Mouse (Mus musculus) stomach, embryonic 14.5 days (tissue): ENCODE results near the gene Cfhr2. TPM values are rescaled to one million over a fixed set of nuclear protein-coding genes. Genes with fewer than 3 reads are reported as not detected.
"Not testable (repeated sequence)": the region's sequence is repeated elsewhere in the genome, so short reads cannot be mapped to it uniquely, and the experiment has no call there.

Source experiments
- ATAC-seq: fragments of 200-750 bp; cut with Nextera tagmentation; 2 replicates; pipeline ENCODE4 v1.8.0; 2017; ENCODE audit warnings: low read depth, moderate TSS enrichment; ENCODE audit not compliant: insufficient number of reproducible peaks, insufficient read depth, low FRiP score
- H3K27ac ChIP-seq: fragments of 300-500 bp; sonication (generic); 2 replicates; pipeline ENCODE4 v1.5.1; 2014; ENCODE audit warnings: mild to moderate bottlenecking, low read length, moderate library complexity, mixed read lengths
- H3K27me3 ChIP-seq: fragments of 300-500 bp; sonication (generic); 2 replicates; pipeline ENCODE4 v1.6.1; 2014; ENCODE audit warnings: low read length, control low read depth, mixed read lengths; ENCODE audit not compliant: control insufficient read depth, insufficient read depth
- H3K36me3 ChIP-seq: fragments of 300-500 bp; sonication (generic); 2 replicates; pipeline ENCODE4 v1.6.1; 2014; ENCODE audit warnings: mild to moderate bottlenecking, control low read depth, low read length, moderate library complexity, mixed read lengths; ENCODE audit not compliant: control insufficient read depth, insufficient read depth
- H3K4me1 ChIP-seq: fragments of 300-500 bp; sonication (generic); 2 replicates; pipeline ENCODE4 v1.6.1; 2014; ENCODE audit warnings: low read length, control low read depth, mixed read lengths; ENCODE audit not compliant: control insufficient read depth, insufficient read depth
- H3K4me2 ChIP-seq: fragments of 300-500 bp; sonication (generic); replicated peaks from 2 replicates; pipeline ENCODE4 v1.6.1; 2014; ENCODE audit warnings: low read depth, low read length, control low read depth
- H3K4me3 ChIP-seq: fragments of 300-500 bp; sonication (generic); 2 replicates; pipeline ENCODE4 v1.5.1; 2014; ENCODE audit warnings: low read depth, low read length, control low read depth
- H3K9ac ChIP-seq: fragments of 300-500 bp; sonication (generic); replicated peaks from 2 replicates; pipeline ENCODE4 v1.6.1; 2014; ENCODE audit warnings: low read depth, mild to moderate bottlenecking, control low read depth, low read length, moderate library complexity, mixed read lengths
- H3K9me3 ChIP-seq: fragments of 300-500 bp; sonication (generic); 2 replicates; pipeline ENCODE4 v1.6.1; 2016; ENCODE audit warnings: low read depth, low read length, control low read depth; ENCODE audit not compliant: control insufficient read depth
- WGBS: fragments of 180-500 bp; shearing (Covaris S2); extraction: QIAGEN DNeasy Blood & Tissue Kit; methylation state at CpG from one replicate; pipeline ENCODE4 v1.1.7; 2014; 5-methylcytosine and 5-hydroxymethylcytosine counted together
- polyA plus RNA-seq: library from polyadenylated mRNA; unstranded; fragments of >200 nt; fragmentation: Nextera tagmentation; extraction: Ambion mirVana; gene quantifications from 2 replicates; pipeline ENCODE4 v1.2.1, GENCODE M21; 2014

Cfhr2 gene
- polyA plus RNA-seq: not detected in 2 replicates

DNA sequence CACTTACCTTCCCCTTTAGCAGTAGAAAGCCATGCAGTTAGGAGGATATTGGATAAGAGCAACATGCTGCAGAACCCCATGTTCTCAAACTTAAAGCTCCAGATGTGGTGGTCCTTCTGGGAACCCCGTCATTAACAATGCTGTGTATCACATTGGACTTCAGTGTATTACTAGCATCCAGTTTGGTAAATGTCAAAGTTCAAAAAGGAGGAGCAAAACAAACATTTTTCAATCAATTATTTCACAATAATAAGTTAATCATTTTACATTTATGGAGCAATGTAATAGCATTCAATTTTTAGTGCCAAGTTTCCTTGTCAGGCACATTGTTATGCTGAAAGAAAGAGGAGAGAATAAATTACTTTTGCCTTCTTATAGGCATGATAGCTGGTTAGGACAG, at the start of gene Cfhr2:
Cfhr2 (minus strand) TSS at position 155 of the 400 bp plus-strand sequence.
- H3K4me1 ChIP-seq: no peaks in the 10 kb centered on the region
- H3K4me2 ChIP-seq: no peak within 1 kb of the TSS
- ATAC-seq: no peak
- H3K27me3 ChIP-seq: no peaks in the 10 kb centered on the region
- WGBS: 68% methylated on average over 1 of the region's 1 CpGs
- H3K4me3 ChIP-seq: no peak within 1 kb of the TSS
- no peak within 1 kb of the TSS for H3K27ac ChIP-seq
- no peak within 1 kb of the TSS for H3K9ac ChIP-seq
- no peaks in the 10 kb centered on the region for H3K9me3 ChIP-seq
- H3K36me3 ChIP-seq: no peaks in the 10 kb centered on the region

DNA sequence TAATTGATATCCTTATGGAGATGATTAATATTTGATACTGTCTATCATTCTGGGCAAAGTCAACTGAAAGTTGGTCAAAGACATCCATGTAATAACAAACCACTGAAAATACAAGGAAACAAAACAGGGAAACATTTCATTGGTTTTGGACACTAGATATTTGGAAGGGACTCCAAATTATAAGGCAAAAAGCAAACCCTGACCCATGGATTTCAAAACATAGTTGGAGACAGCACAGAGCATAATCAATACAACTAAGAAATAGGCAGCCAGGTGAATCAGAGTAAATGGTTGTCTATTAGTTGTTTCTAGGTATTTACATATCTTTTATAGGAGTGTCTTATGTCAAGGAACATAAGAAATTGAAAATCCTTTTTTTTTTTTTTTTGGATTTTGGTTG, 5.2 kb upstream of the Cfhr2 start:
- H3K27ac ChIP-seq: no peak overlapping the region
- H3K4me3 ChIP-seq: no peak overlapping the region
- no peak for ATAC-seq
- no peak overlapping the region for H3K9ac ChIP-seq
- H3K4me1 ChIP-seq: no peaks in the 10 kb centered on the region
- H3K4me2 ChIP-seq: no peak overlapping the region
- H3K9me3 ChIP-seq: no peaks in the 10 kb centered on the region
- H3K27me3 ChIP-seq: no peaks in the 10 kb centered on the region
- no peaks in the 10 kb centered on the region for H3K36me3 ChIP-seq

DNA sequence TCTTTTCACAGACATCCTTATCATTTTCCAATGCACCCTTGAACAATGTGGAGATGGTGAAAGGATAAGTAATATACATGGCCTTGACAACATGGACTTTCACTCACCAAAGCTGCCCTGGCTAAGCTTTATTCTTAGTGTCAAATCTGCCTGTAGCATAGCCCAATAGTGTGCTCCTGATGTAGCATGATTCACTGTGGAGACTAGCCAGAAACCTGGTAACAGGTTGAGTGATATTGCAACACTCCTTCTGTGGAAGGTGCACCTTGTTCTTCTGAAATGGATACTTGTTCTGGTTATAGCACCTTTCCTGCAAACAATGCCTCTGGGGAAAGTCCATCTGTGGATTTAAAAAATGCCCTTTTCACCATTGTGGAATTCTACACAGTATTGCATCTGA, 1.7 kb upstream of the Cfhr2 start:
- H3K4me3 ChIP-seq: no peak overlapping the region
- no peaks in the 10 kb centered on the region for H3K9me3 ChIP-seq
- H3K27me3 ChIP-seq: no peaks in the 10 kb centered on the region
- ATAC-seq: no peak
- H3K9ac ChIP-seq: no peak overlapping the region
- no peak overlapping the region for H3K27ac ChIP-seq
- no peak overlapping the region for H3K4me2 ChIP-seq
- H3K4me1 ChIP-seq: no peaks in the 10 kb centered on the region
- H3K36me3 ChIP-seq: no peaks in the 10 kb centered on the region

DNA sequence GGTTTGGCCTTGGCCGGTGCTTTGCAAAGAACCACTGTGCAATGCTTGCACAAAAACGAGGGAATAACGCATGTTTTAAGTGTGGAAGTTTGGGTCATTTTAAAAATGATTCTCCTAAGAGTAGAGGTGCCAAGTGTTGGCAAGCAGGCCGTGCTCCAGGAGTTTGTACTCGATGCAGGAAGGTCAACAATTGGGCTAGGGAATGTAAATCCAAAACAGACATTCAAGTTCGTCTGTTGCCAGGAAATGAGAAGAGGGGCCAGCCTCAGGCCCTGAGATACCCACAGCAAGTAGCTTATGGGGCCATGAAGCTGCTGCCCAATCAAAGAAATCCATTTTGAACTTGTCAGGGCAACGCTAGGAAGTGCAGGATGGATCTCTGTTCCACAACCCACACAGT, 18.8 kb downstream of the Cfhr2 start:
- no peak overlapping the region for H3K4me2 ChIP-seq
- ATAC-seq: no peak

DNA sequence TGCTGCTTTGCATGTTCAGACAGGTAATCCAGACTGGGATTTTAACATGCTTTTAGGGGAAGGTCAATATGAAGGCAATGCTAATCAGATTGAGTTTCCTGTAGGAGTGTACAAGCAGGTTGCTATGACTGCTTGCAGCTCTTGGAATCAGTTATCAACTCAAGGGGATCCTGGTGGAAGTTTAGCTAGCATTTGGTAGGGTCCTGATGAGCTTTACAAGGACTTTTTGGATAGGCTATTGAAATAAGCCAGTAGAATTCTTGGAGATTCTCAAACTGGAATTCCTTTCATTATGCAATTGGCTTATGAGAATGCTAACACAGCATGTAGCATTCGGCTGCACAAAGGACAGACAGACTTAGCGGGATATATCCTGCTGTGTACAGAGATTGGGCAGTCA, 19.2 kb downstream of the Cfhr2 start:
- Histone ChIP-seq H3K9me3 (no peaks in the 10 kb centered on the region), H3K4me1 (no peaks in the 10 kb centered on the region), H3K27me3 (no peaks in the 10 kb centered on the region), H3K27ac (no peak overlapping the region), H3K4me2 (no peak overlapping the region), H3K9ac (no peak overlapping the region), H3K4me3 (no peak overlapping the region), H3K36me3 (no peaks in the 10 kb centered on the region)
- ATAC-seq: no peak
- 92% methylated on average over 2 of the region's 2 CpGs for WGBS

More for the DNA sequence above, 18.8 kb downstream of the Cfhr2 start:
- no peaks in the 10 kb centered on the region for H3K4me1 ChIP-seq
- no peaks in the 10 kb centered on the region for H3K9me3 ChIP-seq
- no peak overlapping the region for H3K27ac ChIP-seq
- 79% methylated on average over 7 of the region's 7 CpGs for WGBS
- H3K27me3 ChIP-seq: no peaks in the 10 kb centered on the region
- no peak overlapping the region for H3K4me3 ChIP-seq
- H3K36me3 ChIP-seq: no peaks in the 10 kb centered on the region
- no peak overlapping the region for H3K9ac ChIP-seq

DNA sequence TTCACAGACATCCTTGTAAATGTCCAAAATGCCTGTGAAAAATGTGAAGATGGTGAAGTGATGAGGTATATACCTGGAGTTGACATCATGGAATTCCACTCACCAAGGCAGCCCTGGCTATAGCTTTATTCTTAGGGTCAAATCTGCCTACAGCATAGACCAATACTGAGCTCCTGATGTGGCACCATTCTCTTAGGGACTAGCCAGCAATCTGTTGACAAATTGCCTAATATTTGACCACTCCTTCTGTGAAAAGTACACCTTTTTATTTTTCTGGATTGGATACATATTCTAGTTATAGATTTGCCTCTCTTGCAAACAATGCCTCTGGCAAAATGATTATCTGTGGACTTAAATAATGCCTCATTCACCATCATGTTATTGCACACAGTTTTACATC, 49.9 kb downstream of the Cfhr2 start:
- ATAC-seq: no peak
- Histone ChIP-seq H3K36me3 (no peaks in the 10 kb centered on the region), H3K9ac (no peak overlapping the region), H3K9me3 (no peaks in the 10 kb centered on the region), H3K4me3 (no peak overlapping the region), H3K27ac (no peak overlapping the region), H3K4me1 (no peaks in the 10 kb centered on the region), H3K4me2 (no peak overlapping the region), H3K27me3 (no peaks in the 10 kb centered on the region)

DNA sequence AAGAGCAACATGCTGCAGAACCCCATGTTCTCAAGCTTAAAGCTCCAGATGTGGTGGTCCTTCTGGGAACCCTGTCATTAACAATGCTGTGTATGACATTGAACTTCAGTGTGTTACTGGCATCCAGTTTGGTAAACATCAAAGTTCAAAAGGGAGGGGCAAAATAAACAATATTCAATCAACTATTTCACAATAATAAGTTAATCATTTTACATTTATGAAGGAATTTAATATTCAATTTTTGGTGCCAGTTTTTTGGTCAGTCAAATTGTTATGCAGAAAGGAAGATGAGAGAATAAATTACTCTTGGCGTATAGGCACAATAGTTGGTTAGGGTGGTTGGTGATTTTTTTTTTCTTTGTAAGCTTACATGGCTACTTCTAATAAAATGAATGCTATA, 77.4 kb downstream of the Cfhr2 start, which contains the start of gene Gm4788:
Gm4788 (minus strand) TSS at position 101 of the 400 bp plus-strand sequence.
- Histone ChIP-seq H3K4me2 (no peak within 1 kb of the TSS), H3K4me1 (no peaks in the 10 kb centered on the region), H3K36me3 (no peaks in the 10 kb centered on the region), H3K4me3 (no peak within 1 kb of the TSS), H3K9me3 (no peaks in the 10 kb centered on the region), H3K27ac (no peak within 1 kb of the TSS), H3K27me3 (no peaks in the 10 kb centered on the region), H3K9ac (no peak within 1 kb of the TSS)
- WGBS: 97% methylated on average over 1 of the region's 1 CpGs
- no peak for ATAC-seq

DNA sequence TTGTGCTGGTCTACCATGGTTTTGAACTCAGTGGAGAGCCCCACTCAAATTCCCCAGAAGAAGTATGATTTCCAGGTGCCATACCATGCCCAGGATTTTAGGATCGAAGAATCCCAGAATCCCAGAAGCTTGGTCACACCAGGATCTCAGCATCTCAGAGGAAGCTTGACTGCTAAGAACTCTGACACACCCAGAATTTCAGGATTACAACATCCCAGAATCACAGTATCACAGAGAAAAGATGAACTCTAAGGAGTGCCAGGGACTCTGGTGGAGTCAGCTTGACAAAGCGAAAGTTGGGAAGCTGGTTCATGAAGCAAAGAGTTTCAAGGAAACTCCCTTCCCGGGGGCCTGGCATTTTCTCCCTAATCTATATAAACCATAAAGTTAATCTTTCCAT, 88.6 kb downstream of the Cfhr2 start:
- 80% methylated on average over 3 of the region's 3 CpGs for WGBS
- not testable (repeated sequence) for ATAC-seq

More for the DNA sequence above, 88.6 kb downstream of the Cfhr2 start:
- not testable (repeated sequence) for H3K27ac ChIP-seq, H3K4me1 ChIP-seq, H3K4me2 ChIP-seq, H3K9me3 ChIP-seq, H3K36me3 ChIP-seq, H3K27me3 ChIP-seq, H3K4me3 ChIP-seq, H3K9ac ChIP-seq
